Mouse (Mus musculus): ENCODE measurements around the gene Tpx2. TPM values are rescaled to one million over a fixed set of nuclear protein-coding genes. Genes with fewer than 3 reads are reported as not detected.

Tpx2 gene
- polyA plus RNA-seq, 1 experiment from 2014 or later: 88.3 TPM

DNA sequence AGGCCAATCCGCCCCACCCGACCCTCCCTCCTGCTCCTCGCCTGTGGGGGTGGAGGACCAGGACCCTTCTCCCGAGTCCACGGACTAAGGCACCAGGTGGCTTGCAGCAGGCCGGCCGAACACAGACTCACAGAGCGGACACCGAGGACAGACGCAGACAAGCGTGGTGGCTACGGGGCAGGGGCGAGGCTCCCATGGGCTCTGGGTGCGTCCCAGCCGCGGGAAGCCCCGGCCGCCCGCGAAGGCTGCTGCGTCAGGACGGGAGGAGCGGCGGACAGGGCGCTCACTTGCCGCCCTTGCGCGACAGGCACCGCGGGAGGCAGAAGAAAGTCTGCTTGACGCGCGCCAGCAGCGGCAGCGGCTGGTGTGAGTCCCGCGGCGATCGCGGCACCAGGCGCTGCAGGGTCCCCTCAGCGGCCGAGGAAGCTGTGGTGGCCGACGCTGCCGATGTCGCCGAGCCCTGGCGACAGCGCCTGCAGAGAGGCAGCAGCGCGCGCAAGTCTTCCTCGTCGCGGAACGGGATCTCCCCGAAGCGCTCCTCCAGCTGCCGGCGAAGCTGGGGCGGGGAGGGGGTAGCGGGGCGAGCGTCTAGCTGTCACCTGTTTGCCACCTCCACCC is 95.2 kb downstream of the Tpx2 start:
- DNase-seq (ENCODE audit: low spot score) (no peak), ATAC-seq (replicated peaks; ENCODE audit: low FRiP score, low TSS enrichment, low read depth) (no peak)
- Histone ChIP-seq H3K9me3 (ENCODE audit: control insufficient read depth, low read length) (no peaks in the 10 kb centered on the region), H3K27me3 (replicated peaks; ENCODE audit: control insufficient read depth, insufficient read depth, low read length) (peaks cover 76% of the 10 kb centered on the region), H3K36me3 (ENCODE audit: control insufficient read depth, insufficient read depth, low read length) (no peaks in the 10 kb centered on the region), H3K4me1 (replicated peaks; ENCODE audit: control insufficient read depth, insufficient read depth, low read length) (no peaks in the 10 kb centered on the region), H3K27ac (ENCODE audit: low read depth) (no peak overlapping the region), H3K9ac (ENCODE audit: low read length) (no peak overlapping the region), H3K4me2 (ENCODE audit: low read length) (peak overlapping the region; percentile 58), H3K4me3 (ENCODE audit: low read depth, low read length) (peak overlapping the region; percentile 36)
- WGBS: 1% methylated on average over 40 of the region's 65 CpGs

DNA sequence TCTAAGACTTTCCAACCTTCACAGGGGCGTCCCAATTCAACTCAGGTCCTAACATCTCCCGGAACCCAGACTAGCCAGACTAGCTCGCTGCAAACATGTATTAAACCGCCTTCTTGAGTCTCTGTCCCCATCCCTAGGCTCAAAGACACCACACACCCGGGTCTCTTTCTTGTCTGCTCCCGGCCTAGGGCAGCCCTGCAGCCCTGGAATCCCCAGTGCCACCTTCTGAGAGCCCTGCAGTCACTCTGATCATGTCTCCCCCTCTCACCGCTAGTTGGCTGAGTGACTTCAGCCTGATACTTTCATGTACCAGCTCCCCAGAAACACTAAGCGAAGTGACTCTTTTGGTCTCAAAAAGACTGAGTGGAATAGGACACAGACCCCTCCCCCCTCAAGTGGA is 95.8 kb downstream of the Tpx2 start:
- H3K9ac ChIP-seq (ENCODE audit: low read length): no peak overlapping the region
- no peak for DNase-seq (ENCODE audit: low spot score)
- no peak overlapping the region for H3K27ac ChIP-seq (ENCODE audit: low read depth)
- H3K4me2 ChIP-seq (ENCODE audit: low read length): peak overlapping the region; percentile 58
- ATAC-seq (replicated peaks; ENCODE audit: low FRiP score, low TSS enrichment, low read depth): no peak
- peaks cover 79% of the 10 kb centered on the region for H3K27me3 ChIP-seq (replicated peaks; ENCODE audit: control insufficient read depth, insufficient read depth, low read length)
- no peaks in the 10 kb centered on the region for H3K9me3 ChIP-seq (ENCODE audit: control insufficient read depth, low read length)
- no peaks in the 10 kb centered on the region for H3K36me3 ChIP-seq (ENCODE audit: control insufficient read depth, insufficient read depth, low read length)
- H3K4me1 ChIP-seq (replicated peaks; ENCODE audit: control insufficient read depth, insufficient read depth, low read length): no peaks in the 10 kb centered on the region
- H3K4me3 ChIP-seq (ENCODE audit: low read depth, low read length): peak overlapping the region; percentile 36
- WGBS: 7% methylated on average over 8 of the region's 8 CpGs

DNA sequence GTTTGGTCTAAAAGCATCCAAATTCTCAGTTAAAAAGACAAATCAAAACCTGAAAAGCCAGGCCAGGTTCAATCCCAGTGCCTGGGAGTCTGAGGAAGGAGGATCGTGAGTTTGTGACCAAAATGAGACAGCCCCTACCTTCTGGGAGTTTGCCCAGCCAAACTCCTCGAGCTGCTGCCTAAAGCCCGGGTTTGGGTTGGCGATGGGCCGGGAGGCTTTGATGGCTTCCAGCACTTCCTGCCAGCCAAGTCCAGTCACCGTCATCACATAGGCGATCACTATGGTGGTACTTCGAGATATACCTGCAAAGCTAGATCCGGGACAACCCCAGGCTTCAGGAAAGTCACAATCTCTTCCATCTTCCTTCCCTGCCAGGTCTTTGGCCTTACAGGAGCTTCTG is 96.2 kb downstream of the Tpx2 start:
- Histone ChIP-seq H3K4me3 (ENCODE audit: low read depth, low read length) (no peak overlapping the region), H3K9me3 (ENCODE audit: control insufficient read depth, low read length) (no peaks in the 10 kb centered on the region), H3K9ac (ENCODE audit: low read length) (no peak overlapping the region), H3K4me2 (ENCODE audit: low read length) (no peak overlapping the region), H3K27ac (ENCODE audit: low read depth) (no peak overlapping the region), H3K4me1 (replicated peaks; ENCODE audit: control insufficient read depth, insufficient read depth, low read length) (no peaks in the 10 kb centered on the region), H3K27me3 (replicated peaks; ENCODE audit: control insufficient read depth, insufficient read depth, low read length) (peaks cover 83% of the 10 kb centered on the region), H3K36me3 (ENCODE audit: control insufficient read depth, insufficient read depth, low read length) (no peaks in the 10 kb centered on the region)
- ATAC-seq (replicated peaks; ENCODE audit: low FRiP score, low TSS enrichment, low read depth) (no peak), DNase-seq (ENCODE audit: low spot score) (no peak)
- 49% methylated on average over 9 of the region's 9 CpGs for WGBS

Small RNA genes within 50 kb of the gene (microRNA-seq; reads per million reads assigned to microRNA genes)
- gene Mir5622: 1.8 reads per million, percentile 20 among the genes with 10 or more reads in this experiment

Other genes with a start within 250 kb of the Tpx2 start
- not detected in 2 replicates for gene Defb45, start 248.6 kb upstream of the Tpx2 start, polyA plus RNA-seq (2014; fragmentation: Nextera tagmentation; extraction: Ambion mirVana)
- gene Defb36, start 243.6 kb upstream of the Tpx2 start, polyA plus RNA-seq (2014; fragmentation: Nextera tagmentation; extraction: Ambion mirVana): not detected in 2 replicates
- 1.4 and 2.3 TPM in 2 replicates for gene Defb25, start 224.9 kb upstream of the Tpx2 start, polyA plus RNA-seq (2014; fragmentation: Nextera tagmentation; extraction: Ambion mirVana)
- 9.6 and 12.9 TPM in 2 replicates for gene Rem1, start 221.0 kb upstream of the Tpx2 start, polyA plus RNA-seq (2014; fragmentation: Nextera tagmentation; extraction: Ambion mirVana)
- gene H13, start 178.5 kb upstream of the Tpx2 start, polyA plus RNA-seq (2014; fragmentation: Nextera tagmentation; extraction: Ambion mirVana): 108 and 113 TPM in 2 replicates
- gene Mcts2, start 160.9 kb upstream of the Tpx2 start, polyA plus RNA-seq (2014; fragmentation: Nextera tagmentation; extraction: Ambion mirVana): 32.8 and 34.0 TPM in 2 replicates
- 101 and 109 TPM in 2 replicates for gene Id1, start 111.7 kb upstream of the Tpx2 start, polyA plus RNA-seq (2014; fragmentation: Nextera tagmentation; extraction: Ambion mirVana)
- 11.0 and 13.1 TPM in 2 replicates for gene Cox4i2, start 93.8 kb upstream of the Tpx2 start, polyA plus RNA-seq (2014; fragmentation: Nextera tagmentation; extraction: Ambion mirVana)
- 75.0 and 76.8 TPM in 2 replicates for gene Bcl2l1, start 16.2 kb upstream of the Tpx2 start, polyA plus RNA-seq (2014; fragmentation: Nextera tagmentation; extraction: Ambion mirVana)
- 0.09 TPM in 1 of 2 replicates, not detected in the other for gene Mylk2, start 63.4 kb downstream of the Tpx2 start, polyA plus RNA-seq (2014; fragmentation: Nextera tagmentation; extraction: Ambion mirVana)
- gene Foxs1, start 85.2 kb downstream of the Tpx2 start, polyA plus RNA-seq (2014; fragmentation: Nextera tagmentation; extraction: Ambion mirVana): 2.2 and 2.5 TPM in 2 replicates
- 0.09 and 0.11 TPM in 2 replicates for gene Dusp15, start 103.7 kb downstream of the Tpx2 start, polyA plus RNA-seq (2014; fragmentation: Nextera tagmentation; extraction: Ambion mirVana)
- 0.26 and 0.35 TPM in 2 replicates for gene Ttll9, start 114.5 kb downstream of the Tpx2 start, polyA plus RNA-seq (2014; fragmentation: Nextera tagmentation; extraction: Ambion mirVana)
- gene Pdrg1, start 167.5 kb downstream of the Tpx2 start, polyA plus RNA-seq (2014; fragmentation: Nextera tagmentation; extraction: Ambion mirVana): 53.9 and 59.6 TPM in 2 replicates
- 0.08 TPM in 1 of 2 replicates, not detected in the other for gene Xkr7, start 183.9 kb downstream of the Tpx2 start, polyA plus RNA-seq (2014; fragmentation: Nextera tagmentation; extraction: Ambion mirVana)
- 1.4 and 2.4 TPM in 2 replicates for gene Ccm2l, start 218.0 kb downstream of the Tpx2 start, polyA plus RNA-seq (2014; fragmentation: Nextera tagmentation; extraction: Ambion mirVana)